Mouse (Mus musculus): ENCODE data around the gene Gm21560. TPM values are rescaled to one million over a fixed set of nuclear protein-coding genes. Genes with fewer than 3 reads are reported as not detected.
"Not testable (repeated sequence)": the region's sequence is repeated elsewhere in the genome, so short reads cannot be mapped to it uniquely, and the experiment has no call there.

Gm21560 gene
- polyA plus RNA-seq (2015; fragmentation: Nextera tagmentation; extraction: Ambion mirVana) = not detected in 2 replicates

GRCm38 (mm10) chr14:6219192-6219591 is at the start of gene Gm21560:
Gm21560 (minus strand) TSS chr14:6219292.
- H3K36me3 ChIP-seq (ENCODE audit: control insufficient read depth, insufficient read depth, low read length); H3K9ac ChIP-seq (ENCODE audit: low read length); H3K4me1 ChIP-seq (replicated peaks; ENCODE audit: control insufficient read depth, insufficient read depth, low read length); ATAC-seq (ENCODE audit: low read depth); H3K4me2 ChIP-seq (ENCODE audit: low read depth, low read length); H3K4me3 ChIP-seq (ENCODE audit: low read length); H3K27ac ChIP-seq (ENCODE audit: low read length); H3K9me3 ChIP-seq (ENCODE audit: control insufficient read depth, low read length); H3K27me3 ChIP-seq (ENCODE audit: control insufficient read depth, insufficient read depth, low read depth, low read length): not testable (repeated sequence)
- 37% methylated on average over 1 of the region's 2 CpGs for WGBS

- not testable (repeated sequence) for H3K9ac ChIP-seq (ENCODE audit: low read length); H3K27ac ChIP-seq (ENCODE audit: low read length); H3K36me3 ChIP-seq (ENCODE audit: control insufficient read depth, insufficient read depth, low read length); H3K4me3 ChIP-seq (ENCODE audit: low read length); H3K4me2 ChIP-seq (ENCODE audit: low read depth, low read length); ATAC-seq (ENCODE audit: low read depth); H3K4me1 ChIP-seq (replicated peaks; ENCODE audit: control insufficient read depth, insufficient read depth, low read length); H3K9me3 ChIP-seq (ENCODE audit: control insufficient read depth, low read length); H3K27me3 ChIP-seq (ENCODE audit: control insufficient read depth, insufficient read depth, low read depth, low read length)
- 92% methylated on average over 3 of the region's 9 CpGs for WGBS
Observed at GRCm38 (mm10) chr14:6163538-6163937, 55.6 kb downstream of the Gm21560 start.

GRCm38 (mm10) chr14:6161085-6161484 is 58.0 kb downstream of the Gm21560 start:
- not testable (repeated sequence) for H3K9ac ChIP-seq (ENCODE audit: low read length); H3K4me1 ChIP-seq (replicated peaks; ENCODE audit: control insufficient read depth, insufficient read depth, low read length); H3K27ac ChIP-seq (ENCODE audit: low read length); H3K4me2 ChIP-seq (ENCODE audit: low read depth, low read length); H3K9me3 ChIP-seq (ENCODE audit: control insufficient read depth, low read length); ATAC-seq (ENCODE audit: low read depth); H3K4me3 ChIP-seq (ENCODE audit: low read length); H3K36me3 ChIP-seq (ENCODE audit: control insufficient read depth, insufficient read depth, low read length); H3K27me3 ChIP-seq (ENCODE audit: control insufficient read depth, insufficient read depth, low read depth, low read length)
- no CpG with 5 or more reads among the region's 1 CpGs for WGBS

Other genes with a start within 250 kb of the Gm21560 start
- gene Gm3453, start 240.2 kb downstream of the Gm21560 start, polyA plus RNA-seq (2015; fragmentation: Nextera tagmentation; extraction: Ambion mirVana) = not detected in 2 replicates
- not detected in 2 replicates for gene Gm6337, start 161.0 kb downstream of the Gm21560 start, polyA plus RNA-seq (2015; fragmentation: Nextera tagmentation; extraction: Ambion mirVana)
- gene Gm8206, start 125.3 kb downstream of the Gm21560 start, polyA plus RNA-seq (2015; fragmentation: Nextera tagmentation; extraction: Ambion mirVana) = 0.51 and 0.74 TPM in 2 replicates
- gene Gm3468, start 110.6 kb downstream of the Gm21560 start, polyA plus RNA-seq (2015; fragmentation: Nextera tagmentation; extraction: Ambion mirVana) = 1.2 and 1.3 TPM in 2 replicates
- gene Gm3476, start 93.5 kb downstream of the Gm21560 start, polyA plus RNA-seq (2015; fragmentation: Nextera tagmentation; extraction: Ambion mirVana) = not detected in 2 replicates
- gene Gm3411, start 68.0 kb upstream of the Gm21560 start, polyA plus RNA-seq (2015; fragmentation: Nextera tagmentation; extraction: Ambion mirVana) = 0.50 and 1.2 TPM in 2 replicates
- not detected in 2 replicates for gene Gm21103, start 85.6 kb upstream of the Gm21560 start, polyA plus RNA-seq (2015; fragmentation: Nextera tagmentation; extraction: Ambion mirVana)
- not detected in 2 replicates for gene Gm3618, start 124.4 kb upstream of the Gm21560 start, polyA plus RNA-seq (2015; fragmentation: Nextera tagmentation; extraction: Ambion mirVana)
- gene Gm16440, start 171.0 kb upstream of the Gm21560 start, polyA plus RNA-seq (2015; fragmentation: Nextera tagmentation; extraction: Ambion mirVana) = not detected in 2 replicates
- 0.44 and 0.57 TPM in 2 replicates for gene Gm3591, start 193.2 kb upstream of the Gm21560 start, polyA plus RNA-seq (2015; fragmentation: Nextera tagmentation; extraction: Ambion mirVana)
- not detected in 2 replicates for gene Gm3594, start 225.3 kb upstream of the Gm21560 start, polyA plus RNA-seq (2015; fragmentation: Nextera tagmentation; extraction: Ambion mirVana)